Mouse (Mus musculus): ENCODE results near the gene Thumpd2.

DNA sequence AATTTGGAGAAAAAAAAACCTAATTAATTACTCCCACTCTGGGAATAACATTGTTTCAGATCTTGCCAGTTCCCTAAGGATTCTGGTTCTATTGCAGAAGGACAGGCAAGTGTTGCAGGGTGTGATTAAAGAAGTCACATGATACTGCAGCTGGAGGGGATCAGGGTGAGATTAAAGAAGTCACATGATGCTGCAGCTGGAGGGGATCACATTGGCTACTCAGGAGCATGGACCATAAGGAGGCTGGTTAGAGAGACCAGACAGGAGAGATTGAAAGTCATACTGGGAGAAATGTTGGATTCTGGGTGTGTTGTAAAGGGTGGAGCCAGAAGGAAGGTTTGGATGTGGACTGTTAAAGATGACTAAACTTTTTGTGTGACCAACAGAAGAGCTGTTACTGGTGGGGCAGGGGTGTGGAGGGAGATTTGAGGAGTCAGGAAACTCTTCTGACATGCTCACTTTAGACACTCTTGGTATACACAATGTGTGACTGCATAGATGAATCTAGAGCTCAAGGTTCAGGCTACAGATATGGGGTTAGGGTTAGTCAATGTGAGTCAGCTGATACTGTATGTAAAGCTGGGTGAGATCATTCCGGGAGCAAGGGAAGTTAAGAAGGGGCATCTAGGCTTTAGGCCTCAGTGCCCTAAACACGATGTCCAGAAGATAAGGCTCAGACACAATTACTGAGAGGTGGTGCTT lies 26.0 kb downstream of the Thumpd2 start:
- TF ChIP-seq CTCF (IDR thresholded peaks at IDR 0.05; ENCODE audit: low read depth, low read length) (no peak), TAL1 (conservative IDR thresholded peaks at IDR 0.05; ENCODE audit: low read depth, low read length) (no peak), GATA1 (IDR thresholded peaks at IDR 0.05; ENCODE audit: borderline replicate concordance, low read length) (no peak), GATA2 (IDR thresholded peaks at IDR 0.05; ENCODE audit: borderline replicate concordance, low read depth, low read length) (no peak)
